Comparison of ENCODE assay signal across 8 mouse cellular contexts in the genomic region with DNA sequence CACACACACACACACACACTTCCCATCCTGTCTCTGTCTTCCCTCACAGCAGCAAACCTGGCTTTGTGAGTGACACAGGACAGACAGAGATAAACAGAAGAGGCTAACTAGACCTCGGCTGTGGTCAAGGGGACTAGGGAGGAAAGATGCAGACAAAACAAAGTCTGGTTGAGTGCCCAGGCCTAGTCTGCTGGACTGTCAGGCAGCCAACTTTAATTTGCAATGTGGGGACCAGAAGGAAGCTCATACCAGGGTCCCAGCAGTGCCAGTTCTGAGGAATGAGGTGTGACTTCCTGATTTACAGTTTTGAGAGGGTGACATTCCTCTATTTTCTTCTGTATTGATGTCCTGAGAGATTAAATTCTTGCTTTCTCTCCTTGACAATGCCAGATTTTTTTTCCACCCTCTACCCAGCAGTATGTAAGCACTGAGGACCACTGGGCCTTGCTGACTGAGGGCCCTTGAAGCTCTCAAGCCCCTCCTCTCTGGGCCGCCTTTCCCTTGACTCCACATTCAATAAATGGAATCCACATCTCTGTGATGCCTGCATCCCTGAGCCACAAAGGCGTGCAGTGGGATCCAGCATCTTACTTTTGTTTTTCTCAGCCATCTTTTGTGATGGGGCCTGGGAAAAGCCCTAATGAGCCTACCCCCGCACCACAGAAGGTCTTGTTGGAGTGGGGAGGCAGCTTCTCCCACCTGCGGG.
DNase-seq lines count a peak whose midpoint lies in the region; ATAC-seq lines count a peak whose summit lies in the region.

No protein-coding gene starts in this region.

- no peaks in the 10 kb centered on the region for H3K9me3 ChIP-seq in heart, embryonic 14.5 days (ENCODE audit: control insufficient read depth, low read length)

- H3K9ac ChIP-seq in heart, embryonic 14.5 days (ENCODE audit: low read length), result no peak overlapping the region

- peaks cover 18 to 34% of the 10 kb centered on the region in 2 experiments for H3K4me1 ChIP-seq in heart, embryonic 14.5 days (ENCODE audit: control insufficient read depth in 2 of 2, insufficient read depth in 2 of 2, low read length in 2 of 2)

- peak overlapping the region; percentile 0 to 20; a peak in 2 of 4 replicates for H3K27ac ChIP-seq in heart, embryonic 14.5 days (replicated peaks in 1 of 2; ENCODE audit: control insufficient read depth in 1 of 2, insufficient read depth in 1 of 2, low read depth in 2 of 2, low read length in 2 of 2)

- 33% methylated on average over 5 of the region's 5 CpGs for WGBS in heart, embryonic 14.5 days

- ATAC-seq in heart, embryonic 14.5 days (ENCODE audit: insufficient number of reproducible peaks, insufficient read depth, low FRiP score, low read depth), result no peak
- no peak for ATAC-seq in CD4-positive, CD25-positive, alpha-beta regulatory T cell, adult 4 months

- H3K4me2 ChIP-seq in heart, embryonic 14.5 days (ENCODE audit: low read length), result no peak overlapping the region

- H3K36me3 ChIP-seq in heart, embryonic 14.5 days (ENCODE audit: control insufficient read depth, insufficient read depth, low read length), result no peaks in the 10 kb centered on the region

- H3K4me3 ChIP-seq in heart, embryonic 14.5 days (ENCODE audit: control insufficient read depth in 1 of 2, insufficient read depth in 1 of 2, low read depth in 1 of 2, low read length in 2 of 2), result no peak overlapping the region

- DNase-seq in 3T3-L1 (ENCODE audit: low read depth, low spot score) (peak; percentile 61), MN1 (ENCODE audit: low spot score) (no peak)
- peak; percentile 58 for DNase-seq in embryo, embryonic 10 days (ENCODE audit: low spot score)
- peak; percentile 34 for DNase-seq in lung, postnatal 14 days
- DNase-seq in urinary bladder, postnatal 10 days (ENCODE audit: low spot score), result no peak
- no peak for DNase-seq in adrenal gland, adult 8-10 months

- no peaks in the 10 kb centered on the region for H3K27me3 ChIP-seq in heart, embryonic 14.5 days (ENCODE audit: control insufficient read depth, insufficient read depth, low read length)

Comparison
In these comparisons a context has a peak if more than half of its experiments do, and no peak if none do; other contexts are left out.
1. DNase-seq: peak in 3T3-L1 (single experiment), embryo, embryonic 10 days (single experiment) and lung, postnatal 14 days (single experiment); none in MN1 (single experiment), urinary bladder, postnatal 10 days (single experiment) and adrenal gland, adult 8-10 months (single experiment).